Mouse (Mus musculus) limb, embryonic 10.5 days (tissue): Measurements from ENCODE around the gene Akr1b3. TPM values are rescaled to one million over a fixed set of nuclear protein-coding genes. Genes with fewer than 3 reads are reported as not detected.
"Not testable (repeated sequence)": the region's sequence is repeated elsewhere in the genome, so short reads cannot be mapped to it uniquely, and the experiment has no call there.

ENCODE experiments used
- DNase-seq: peaks from one replicate; pipeline ENCODE4 v3.0.0-alpha.2; 2017; ENCODE audit warnings: low spot score
- H3K27ac ChIP-seq: fragments of 300-500 bp; sonication (generic); 2 replicates; pipeline ENCODE4 v1.5.1; 2016; ENCODE audit warnings: mild to moderate bottlenecking
- H3K27me3 ChIP-seq: fragments of 300-500 bp; sonication (generic); 2 replicates; pipeline ENCODE4 v1.6.1; 2016; ENCODE audit warnings: low read depth, mild to moderate bottlenecking; ENCODE audit not compliant: poor library complexity, severe bottlenecking
- H3K36me3 ChIP-seq: fragments of 300-500 bp; sonication (generic); 2 replicates; pipeline ENCODE4 v1.6.1; 2016; ENCODE audit warnings: mild to moderate bottlenecking, moderate library complexity
- H3K4me1 ChIP-seq: fragments of 300-500 bp; sonication (generic); 2 replicates; pipeline ENCODE4 v1.6.1; 2016
- H3K4me3 ChIP-seq: fragments of 300-500 bp; sonication (generic); 2 replicates; pipeline ENCODE4 v1.5.1; 2016; ENCODE audit warnings: mild to moderate bottlenecking, moderate library complexity
- H3K9me3 ChIP-seq: fragments of 300-500 bp; sonication (generic); replicated peaks from 2 replicates; pipeline ENCODE4 v1.6.1; 2016; ENCODE audit warnings: mild to moderate bottlenecking
- WGBS: fragments of 180-500 bp; shearing (Covaris S2); methylation state at CpG from one replicate; pipeline ENCODE4 v1.1.7; 2016; 5-methylcytosine and 5-hydroxymethylcytosine counted together
- polyA plus RNA-seq: library from polyadenylated mRNA; unstranded; fragments of >200 nt; fragmentation: Nextera tagmentation; extraction: Ambion mirVana; gene quantifications from 2 replicates; pipeline ENCODE4 v1.2.1, GENCODE M21; 2016

Gene Akr1b3
- 238 and 309 TPM in 2 replicates for polyA plus RNA-seq

DNA sequence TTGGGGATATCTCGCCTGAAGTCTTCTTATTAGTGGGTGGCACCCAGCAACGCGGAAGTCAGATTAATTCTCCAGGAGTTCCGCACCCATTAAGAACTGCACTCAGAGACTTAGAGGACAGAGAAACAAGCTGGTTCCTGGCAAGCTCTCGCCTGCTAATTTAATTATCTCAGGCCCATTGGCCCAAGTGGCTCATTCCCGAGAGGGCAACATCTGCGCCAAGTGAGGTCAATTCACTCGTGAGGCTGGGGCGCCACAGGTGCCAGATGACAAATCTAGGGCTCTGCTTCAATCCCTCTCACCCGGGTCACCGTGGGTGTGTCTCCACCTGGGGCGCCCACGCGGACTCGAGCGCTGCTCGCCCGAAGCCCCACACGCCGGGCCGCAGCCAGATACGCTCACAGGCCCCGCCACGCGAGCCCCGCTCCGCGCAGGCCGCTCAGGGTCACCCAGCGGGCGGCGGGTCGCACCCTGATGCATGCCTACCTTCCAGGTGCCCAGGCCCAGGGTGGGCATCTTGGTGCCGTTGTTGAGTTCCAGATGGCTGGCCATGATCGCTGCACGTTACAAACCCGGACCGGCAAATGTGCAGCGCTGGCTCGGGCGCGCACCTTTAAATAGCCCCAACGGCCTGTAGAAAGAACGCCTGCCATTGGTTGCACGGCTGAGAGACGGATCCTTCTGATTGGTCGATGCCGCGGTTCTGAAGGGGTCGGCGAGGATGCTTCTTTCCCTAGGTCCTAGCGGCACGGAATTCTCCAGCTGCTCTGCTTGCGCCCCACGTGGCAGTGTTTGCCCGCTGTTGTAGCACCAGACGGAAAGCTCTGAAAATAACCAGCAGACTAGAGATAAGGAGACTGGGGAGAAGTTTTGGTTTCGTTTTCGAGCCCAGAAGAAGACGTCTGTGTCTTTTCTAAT is at the start of gene Akr1b3:
Akr1b3 (minus strand) TSS at position 625 of the 918 bp plus-strand sequence.
- H3K27ac ChIP-seq = peak within 1 kb of the TSS; percentile 92
- H3K27me3 ChIP-seq = 0 out of 2 replicates have a peak, but pooled peaks cover 8% of the 10 kb centered on the region

GRCm38 (mm10) chr6:34364217-34365136 is 47.2 kb upstream of the Akr1b3 start:
- DNase-seq = no peak
- Histone ChIP-seq H3K27me3 (no peaks in the 10 kb centered on the region), H3K36me3 (no peaks in the 10 kb centered on the region), H3K27ac (no peak overlapping the region), H3K4me1 (peaks cover 5% of the 10 kb centered on the region), H3K4me3 (no peak overlapping the region), H3K9me3 (no peaks in the 10 kb centered on the region)
- 90% methylated on average over 12 of the region's 12 CpGs for WGBS

More for the DNA sequence above, at the start of gene Akr1b3:
- Histone ChIP-seq H3K4me3 (peak within 1 kb of the TSS; percentile 82), H3K9me3 (no peaks in the 10 kb centered on the region), H3K36me3 (peaks cover 10% of the 10 kb centered on the region; the same call in 1 of the 2 replicates), H3K4me1 (peaks cover 26% of the 10 kb centered on the region)
- WGBS = under 1% methylated on average over 60 of the region's 60 CpGs
- DNase-seq = peak; percentile 90

GRCm38 (mm10) chr6:34355841-34356240 is 38.6 kb upstream of the Akr1b3 start:
- Histone ChIP-seq H3K27me3 (no peaks in the 10 kb centered on the region), H3K27ac (no peak overlapping the region), H3K4me3 (no peak overlapping the region), H3K4me1 (peaks cover 25% of the 10 kb centered on the region), H3K36me3 (no peaks in the 10 kb centered on the region), H3K9me3 (no peaks in the 10 kb centered on the region)
- no peak for DNase-seq
- WGBS = 90% methylated on average over 9 of the region's 9 CpGs

DNA sequence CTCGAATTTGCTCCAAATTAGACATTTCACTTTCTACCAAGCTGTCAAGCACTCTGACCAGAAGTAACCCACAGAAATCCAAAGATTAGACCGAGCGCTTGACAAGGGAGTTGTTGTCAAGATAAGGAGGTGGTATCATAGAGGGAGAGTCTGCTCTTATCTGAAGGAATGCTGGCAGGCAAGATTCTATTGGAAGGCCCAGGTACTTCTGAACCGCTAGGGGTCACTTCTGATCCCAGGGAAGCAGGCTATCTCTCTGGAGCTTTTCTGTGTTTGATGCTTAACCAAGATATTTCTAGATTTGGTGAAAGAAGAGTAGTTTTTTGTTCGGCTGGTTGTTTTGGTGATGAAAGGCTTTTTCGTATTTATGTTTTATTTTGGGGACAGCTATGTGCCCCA is 38.1 kb upstream of the Akr1b3 start:
- H3K36me3 ChIP-seq = no peaks in the 10 kb centered on the region
- no peak for DNase-seq
- H3K27me3 ChIP-seq = no peaks in the 10 kb centered on the region
- H3K4me1 ChIP-seq = peaks cover 22% of the 10 kb centered on the region
- no peak overlapping the region for H3K27ac ChIP-seq
- H3K9me3 ChIP-seq = no peaks in the 10 kb centered on the region
- H3K4me3 ChIP-seq = no peak overlapping the region
- 76% methylated on average over 6 of the region's 6 CpGs for WGBS

DNA sequence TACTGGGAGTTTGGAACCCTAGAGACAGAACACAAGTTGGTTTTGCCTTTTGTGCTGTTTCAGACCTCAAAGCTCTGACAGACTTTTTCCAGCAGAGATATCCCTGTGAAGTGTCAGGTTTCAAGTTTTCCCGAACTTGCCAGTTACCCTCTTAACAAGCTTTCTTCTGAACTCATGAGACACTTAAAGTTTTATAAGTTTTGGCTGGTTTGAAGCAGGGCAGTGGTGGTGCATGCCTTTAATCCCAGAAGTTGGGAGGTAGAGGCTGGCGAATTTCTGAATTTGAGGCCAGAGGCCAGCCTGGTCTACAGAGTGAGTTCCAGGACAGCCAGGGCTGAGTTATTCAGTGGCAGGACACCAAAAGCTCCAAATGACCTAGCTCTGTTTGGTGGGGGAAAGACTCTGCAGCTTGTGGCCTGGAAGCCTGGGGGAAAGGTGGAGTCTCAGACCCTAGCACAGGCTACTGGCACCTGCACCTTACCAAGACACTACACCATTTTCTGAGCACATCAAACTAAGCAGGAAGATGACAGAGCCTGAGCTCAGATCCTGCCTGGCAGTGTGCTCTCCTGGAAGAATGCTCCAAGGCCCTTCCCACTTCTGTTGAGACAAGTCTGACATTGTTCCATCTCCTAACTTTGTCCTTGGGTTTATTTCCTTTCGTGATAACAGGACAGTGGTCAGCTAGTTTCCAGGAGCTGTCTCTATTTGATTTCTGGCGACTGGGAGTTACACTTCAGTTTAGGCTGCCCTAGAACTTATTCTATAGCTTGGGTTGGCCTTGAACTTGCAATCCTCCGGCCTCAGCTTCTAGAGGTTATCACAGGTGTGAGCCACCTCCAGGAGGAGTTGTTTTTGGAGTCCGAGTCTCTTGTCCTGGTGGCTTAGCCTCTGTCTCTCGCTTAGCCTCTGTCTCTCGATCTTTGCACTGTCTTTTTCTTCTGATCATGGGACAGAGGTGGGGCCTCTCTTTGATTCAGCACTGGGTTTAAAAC is 37.4 kb upstream of the Akr1b3 start:
- peak; percentile 35 for DNase-seq
- WGBS = 74% methylated on average over 8 of the region's 8 CpGs
- no peaks in the 10 kb centered on the region for H3K27me3 ChIP-seq
- H3K27ac ChIP-seq = peak overlapping the region; percentile 83
- no peaks in the 10 kb centered on the region for H3K9me3 ChIP-seq
- H3K4me3 ChIP-seq = peak overlapping the region; percentile 46
- peaks cover 20% of the 10 kb centered on the region for H3K4me1 ChIP-seq
- no peaks in the 10 kb centered on the region for H3K36me3 ChIP-seq

DNA sequence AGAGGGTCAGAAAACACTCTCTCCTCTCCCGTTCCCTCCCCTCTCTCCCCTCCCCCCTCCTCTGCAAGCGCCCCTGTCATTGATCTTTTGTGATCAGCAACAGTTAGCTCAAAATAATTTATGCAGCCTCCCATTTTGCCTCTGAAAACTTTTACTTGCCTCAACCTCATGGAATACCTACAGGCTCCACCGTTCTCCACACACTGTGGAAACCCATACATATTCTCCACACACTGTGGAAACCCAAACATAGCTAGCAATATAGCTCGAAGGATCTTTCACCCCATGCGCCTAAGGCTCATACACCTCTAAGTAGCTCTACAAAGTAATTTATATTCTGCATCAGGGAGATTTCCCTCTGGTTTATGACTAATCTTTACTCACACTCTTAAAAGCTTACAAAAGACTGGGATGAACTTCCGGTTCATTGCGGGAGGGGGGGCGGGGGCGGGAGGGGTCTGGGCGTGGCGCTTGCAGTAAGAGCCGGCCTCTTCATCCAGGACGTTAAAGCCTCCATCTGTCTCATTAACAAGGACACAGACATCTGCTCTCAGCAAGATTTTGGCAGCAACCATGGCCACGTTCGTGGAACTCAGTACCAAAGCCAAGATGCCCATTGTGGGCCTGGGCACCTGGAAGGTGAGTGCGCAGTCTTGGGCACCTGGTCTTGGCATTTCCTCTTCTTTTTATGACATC is 36.5 kb upstream of the Akr1b3 start, which contains the start of gene Akr1b8:
Akr1b8 (plus strand) TSS at position 462 of the 696 bp plus-strand sequence.
- H3K36me3 ChIP-seq = no peaks in the 10 kb centered on the region
- H3K4me3 ChIP-seq = peak within 1 kb of the TSS; percentile 46
- no peaks in the 10 kb centered on the region for H3K9me3 ChIP-seq
- WGBS = 12% methylated on average over 16 of the region's 16 CpGs
- peak; percentile 58 for DNase-seq
- H3K4me1 ChIP-seq = peaks cover 20% of the 10 kb centered on the region
- no peaks in the 10 kb centered on the region for H3K27me3 ChIP-seq
- peak within 1 kb of the TSS; percentile 83 for H3K27ac ChIP-seq

DNA sequence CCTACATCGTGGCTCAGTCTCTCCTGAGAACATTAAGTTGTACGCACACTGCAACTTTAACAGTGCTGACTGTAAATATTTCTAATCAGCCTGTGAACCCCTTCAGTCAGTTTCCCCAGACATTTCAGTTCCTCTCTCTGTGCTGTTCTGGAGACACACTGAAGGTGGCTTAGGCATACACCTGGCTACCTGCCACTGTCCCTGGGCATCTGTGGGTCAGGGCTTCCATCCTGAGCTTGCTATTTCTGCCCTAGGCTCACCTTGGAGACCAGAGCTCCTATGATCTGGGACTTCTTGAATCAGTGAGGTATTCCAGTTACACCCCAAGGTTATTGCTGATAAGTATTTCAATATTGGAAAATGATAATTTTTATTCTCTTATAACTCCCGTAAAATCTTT is 35.1 kb upstream of the Akr1b3 start:
- Histone ChIP-seq H3K36me3 (no peaks in the 10 kb centered on the region), H3K27me3 (no peaks in the 10 kb centered on the region), H3K9me3 (no peaks in the 10 kb centered on the region), H3K4me3 (no peak overlapping the region), H3K27ac (no peak overlapping the region), H3K4me1 (peaks cover 20% of the 10 kb centered on the region)
- no peak for DNase-seq
- 91% methylated on average over 3 of the region's 3 CpGs for whole genome bisulfite sequencing

DNA sequence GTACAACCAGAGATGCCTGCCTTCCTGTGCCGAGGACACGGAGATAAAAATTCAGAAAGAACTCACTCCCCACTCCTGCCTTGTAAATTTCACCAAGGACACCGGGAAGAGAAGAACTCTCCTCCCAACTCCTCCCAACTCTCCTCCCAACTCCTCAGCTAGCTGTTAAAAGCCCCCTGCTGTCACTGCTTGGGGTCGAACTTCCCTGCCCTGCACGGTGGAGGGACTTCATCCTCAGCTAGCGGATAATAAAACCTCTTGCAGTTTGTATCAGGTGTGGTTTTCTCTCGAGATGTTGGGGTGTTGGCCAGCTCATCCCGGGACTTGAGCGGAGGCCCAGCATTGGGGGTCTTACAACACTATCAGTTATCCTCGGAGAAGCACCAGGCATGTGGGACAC is 34.2 kb upstream of the Akr1b3 start:
- not testable (repeated sequence) for H3K27me3 ChIP-seq, H3K36me3 ChIP-seq, H3K27ac ChIP-seq, DNase-seq, H3K4me3 ChIP-seq, H3K9me3 ChIP-seq
- WGBS = 48% methylated on average over 10 of the region's 10 CpGs
- H3K4me1 ChIP-seq = peaks cover 20% of the 10 kb centered on the region

DNA sequence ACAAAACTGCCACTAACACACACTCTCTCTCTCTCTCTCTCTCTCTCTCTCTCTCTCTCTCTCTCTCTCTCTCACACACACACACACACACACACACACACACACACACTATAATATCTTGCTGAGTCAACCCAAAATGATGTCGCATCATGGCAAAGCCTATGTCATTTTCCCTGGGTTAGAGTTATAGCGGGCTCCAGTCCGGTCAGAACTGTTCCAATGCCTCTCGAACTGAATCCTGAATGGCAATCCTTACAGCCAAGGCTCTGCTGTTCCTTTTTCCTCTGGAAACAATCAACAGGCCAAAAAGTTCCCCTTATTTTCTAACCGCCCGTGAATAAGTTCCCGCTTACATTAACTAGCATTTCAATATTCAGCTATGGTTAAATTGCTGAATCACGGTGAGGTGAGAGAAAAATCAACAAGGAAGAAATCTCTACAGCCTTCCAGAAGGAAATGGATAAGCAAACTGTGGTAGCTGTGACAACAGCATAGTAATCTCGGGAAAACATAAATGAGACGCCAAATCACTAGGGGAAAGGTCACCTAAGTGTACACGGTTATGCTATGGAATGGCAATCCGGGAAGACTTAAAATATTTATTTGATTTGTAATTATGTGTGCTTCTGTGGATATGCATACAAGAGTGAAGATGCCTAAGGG is 32.9 kb upstream of the Akr1b3 start:
- Histone ChIP-seq H3K4me3 (no peak overlapping the region), H3K27me3 (no peaks in the 10 kb centered on the region), H3K27ac (no peak overlapping the region), H3K9me3 (no peaks in the 10 kb centered on the region), H3K4me1 (peaks cover 22% of the 10 kb centered on the region), H3K36me3 (no peaks in the 10 kb centered on the region)
- whole genome bisulfite sequencing = 91% methylated on average over 12 of the region's 12 CpGs
- no peak for DNase-seq

DNA sequence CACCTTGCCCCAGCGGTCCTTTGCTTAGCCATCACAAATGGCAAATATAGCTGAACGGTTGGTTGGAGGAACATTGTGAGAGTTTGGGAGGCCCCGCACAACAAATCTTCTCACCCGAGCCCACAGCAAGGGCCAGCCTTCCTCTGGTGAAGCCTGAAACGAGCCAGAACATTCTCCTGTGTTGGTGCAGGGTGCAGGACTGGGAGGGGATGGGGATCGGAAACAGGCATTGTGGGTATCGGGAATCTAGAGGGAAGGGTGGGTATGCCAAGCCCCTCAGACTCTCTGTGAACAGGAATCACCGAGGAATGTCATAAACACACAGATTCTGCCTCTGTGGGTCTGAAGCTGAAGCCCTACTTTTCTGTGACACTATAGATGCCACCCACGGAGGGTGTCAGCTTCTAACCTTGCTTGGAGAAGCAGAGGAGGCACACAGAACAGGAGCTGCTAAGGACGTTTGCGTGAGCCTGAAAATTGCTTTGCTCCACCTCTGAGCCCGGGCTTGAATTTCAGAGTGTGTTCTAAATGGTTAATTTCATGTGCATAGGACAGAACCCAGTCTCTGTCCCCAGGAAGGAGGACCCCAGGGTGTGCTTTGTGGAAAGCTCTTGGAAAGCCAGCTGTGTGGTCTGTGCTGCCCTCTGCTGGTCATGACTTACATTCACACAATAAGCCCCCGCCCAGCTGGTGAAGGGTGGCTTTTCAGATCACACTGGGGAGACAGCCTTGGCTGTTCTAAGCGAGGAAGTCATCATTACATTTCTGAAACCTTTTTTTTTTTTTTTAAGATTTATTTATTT is 29.0 kb upstream of the Akr1b3 start:
- H3K36me3 ChIP-seq = no peaks in the 10 kb centered on the region
- DNase-seq = peak; percentile 79
- H3K4me1 ChIP-seq = peaks cover 9% of the 10 kb centered on the region; the same call in 1 of the 2 replicates
- no peak overlapping the region for H3K4me3 ChIP-seq
- H3K27ac ChIP-seq = no peak overlapping the region
- 51% methylated on average over 14 of the region's 14 CpGs for WGBS
- H3K27me3 ChIP-seq = no peaks in the 10 kb centered on the region
- no peaks in the 10 kb centered on the region for H3K9me3 ChIP-seq
